Mouse (Mus musculus) bone marrow, adult 2 months (tissue): Measurements from ENCODE around the gene B3galnt1.

Experiments used
- CTCF ChIP-seq: fragments of 200-500 bp; IDR thresholded peaks from 2 replicates; pipeline ENCODE4 v1.5.1; 2011; ENCODE audit warnings: low read length, control low read depth; ENCODE audit not compliant: control insufficient read depth, insufficient read depth
- POLR2A ChIP-seq: fragments of 200-500 bp; IDR thresholded peaks from 2 replicates; pipeline ENCODE4 v1.6.1; 2011; ENCODE audit warnings: low read depth, mild to moderate bottlenecking, control low read depth, low read length, borderline replicate concordance; ENCODE audit not compliant: control insufficient read depth

GRCm38 (mm10) chr3:69532687-69533086, 66.1 kb downstream of the B3galnt1 start:
- TF ChIP-seq POLR2A (no peak), CTCF (no peak)
